9 mouse cellular contexts compared by ENCODE assay signal in genomic region chr11:6178673-6179166, GRCm38 (mm10). TPM values are rescaled to one million over a fixed set of nuclear protein-coding genes. Genes with fewer than 3 reads are reported as not detected.
DNase-seq lines count a peak whose midpoint lies in the region; ATAC-seq and TF ChIP-seq lines count a peak whose summit lies in the region.
"Had no signal": no experiment of that assay in that cellular context is flagged by ENCODE, and none has a peak within 500 bp of the region (broad histone marks: within the 10 kb centered on the region; RNA-seq: fewer than 3 reads in every experiment).

No protein-coding gene starts in this region.

- H3K4me3 ChIP-seq in lung, embryonic 16.5 days (ENCODE audit: low read length) = no peak overlapping the region
- no peak overlapping the region for H3K4me3 ChIP-seq in bone marrow, adult 2 months (replicated peaks; ENCODE audit: control insufficient read depth, low read depth, low read length)
- no peak overlapping the region for H3K4me3 ChIP-seq in heart, embryonic 15.5 days
- H3K4me3 ChIP-seq: erythroblast, embryonic 14.5 days had no signal

- no peak for DNase-seq in lung, postnatal 4 days
- DNase-seq in adrenal gland, postnatal 14 days = no peak
- DNase-seq in adrenal gland, postnatal 4 days (ENCODE audit: low spot score in 2 of 2) = no peak
- no peak for DNase-seq in yolk sac, embryonic 10.5 days (ENCODE audit: low spot score)

- no peak overlapping the region for H3K4me2 ChIP-seq in lung, embryonic 16.5 days (ENCODE audit: low read depth, low read length)
- no peak overlapping the region for H3K4me2 ChIP-seq in heart, embryonic 15.5 days

- H3K9me3 ChIP-seq in lung, embryonic 16.5 days (ENCODE audit: control insufficient read depth, low read length) = no peaks in the 10 kb centered on the region
- no peaks in the 10 kb centered on the region for H3K9me3 ChIP-seq in heart, embryonic 15.5 days (replicated peaks)

- H3K36me3 ChIP-seq in lung, embryonic 16.5 days (ENCODE audit: control insufficient read depth, insufficient read depth, low read length) = no peaks in the 10 kb centered on the region
- no peaks in the 10 kb centered on the region for H3K36me3 ChIP-seq in heart, embryonic 15.5 days

- no peak for TF ChIP-seq CTCF in bone marrow, adult 2 months (IDR thresholded peaks at IDR 0.05; ENCODE audit: control insufficient read depth, insufficient read depth, low read length)

- WGBS in lung, embryonic 16.5 days = 33% methylated on average over 2 of the region's 2 CpGs
- WGBS in bone marrow, adult 2 months = 5% methylated on average over 2 of the region's 2 CpGs
- 42% methylated on average over 2 of the region's 2 CpGs for WGBS in heart, embryonic 15.5 days

- H3K9ac ChIP-seq in lung, embryonic 16.5 days (ENCODE audit: low read length) = no peak overlapping the region
- no peak overlapping the region for H3K9ac ChIP-seq in heart, embryonic 15.5 days

- TF ChIP-seq POLR2A in bone marrow, adult 2 months (IDR thresholded peaks at IDR 0.05; ENCODE audit: borderline replicate concordance, control insufficient read depth, low read depth, low read length) = no peak

- peaks cover 26% of the 10 kb centered on the region for H3K4me1 ChIP-seq in lung, embryonic 16.5 days (replicated peaks; ENCODE audit: control insufficient read depth, insufficient read depth, low read length)
- H3K4me1 ChIP-seq in bone marrow, adult 2 months (ENCODE audit: control insufficient read depth, insufficient read depth, low read length) = peaks cover 10% of the 10 kb centered on the region
- H3K4me1 ChIP-seq in heart, embryonic 15.5 days (replicated peaks) = peaks cover 57% of the 10 kb centered on the region

- no peaks in the 10 kb centered on the region for H3K27me3 ChIP-seq in lung, embryonic 16.5 days (ENCODE audit: control insufficient read depth, insufficient read depth, low read depth, low read length)
- no peaks in the 10 kb centered on the region for H3K27me3 ChIP-seq in heart, embryonic 15.5 days

- ATAC-seq in lung, embryonic 16.5 days (ENCODE audit: low read depth) = peak; percentile 52; the same call in 1 of the 2 replicates
- ATAC-seq in heart, embryonic 15.5 days (replicated peaks; ENCODE audit: insufficient number of reproducible peaks, insufficient read depth, low FRiP score, low read depth) = 0 out of 2 replicates have a peak, but pooled peaks have one; percentile 16
- ATAC-seq in megakaryocyte, adult 5-6 weeks (ENCODE audit: poor library complexity, severe bottlenecking) = peak; percentile 64

- peak overlapping the region; percentile 63 for H3K27ac ChIP-seq in lung, embryonic 16.5 days (ENCODE audit: low read length)
- peak overlapping the region; percentile 83 for H3K27ac ChIP-seq in bone marrow, adult 2 months (ENCODE audit: control insufficient read depth, insufficient read depth, low read depth, low read length, poor library complexity)
- peak overlapping the region; percentile 64 for H3K27ac ChIP-seq in heart, embryonic 15.5 days

RNA-seq across cellular contexts. Expression of gene A730071L15Rik, which starts 21.1 kb away (rescaled TPM):
- polyA plus RNA-seq in lung, embryonic 16.5 days (2015; fragmentation: Nextera tagmentation; extraction: Ambion mirVana) = 0.30 and 0.33 TPM in 2 replicates
- not detected in 2 replicates for polyA plus RNA-seq in bone marrow, adult 2 months (2011; ENCODE audit: insufficient read depth, insufficient read length, low replicate concordance, missing spikeins)
- 0.34 and 0.55 TPM in 2 replicates for polyA plus RNA-seq in heart, embryonic 15.5 days (2015; fragmentation: Nextera tagmentation; extraction: Ambion mirVana)
- 0.09 and 0.57 TPM in 2 replicates for total RNA-seq in megakaryocyte, adult 5-6 weeks (2015)
- total RNA-seq in megakaryocyte, adult 5-6 weeks (2017) = not detected in 2 replicates
- total RNA-seq in adrenal gland, postnatal 14 days (2021) = not detected in 2 replicates
- total RNA-seq in adrenal gland, postnatal 4 days (2021) = under 1 TPM in 1 of 2 experiments, not detected in 1; 0.31 TPM
- polyA plus RNA-seq: erythroblast, embryonic 14.5 days had no signal

RNA-seq across cellular contexts. Expression of gene Nudcd3, which starts 21.5 kb away (rescaled TPM):
- 36.0 and 37.0 TPM in 2 replicates for polyA plus RNA-seq in lung, embryonic 16.5 days (2015; fragmentation: Nextera tagmentation; extraction: Ambion mirVana)
- 13.2 and 25.4 TPM in 2 replicates for polyA plus RNA-seq in bone marrow, adult 2 months (2011; ENCODE audit: insufficient read depth, insufficient read length, low replicate concordance, missing spikeins)
- 28.9 and 33.5 TPM in 2 replicates for polyA plus RNA-seq in heart, embryonic 15.5 days (2015; fragmentation: Nextera tagmentation; extraction: Ambion mirVana)
- 11.5 and 14.6 TPM in 2 replicates for total RNA-seq in megakaryocyte, adult 5-6 weeks (2015)
- total RNA-seq in megakaryocyte, adult 5-6 weeks (2017) = 25.0 and 25.6 TPM in 2 replicates
- total RNA-seq in adrenal gland, postnatal 14 days (2021) = 46.6 and 49.7 TPM in 2 replicates
- 10 to 100 TPM; 57.8 to 59.0 TPM for total RNA-seq in adrenal gland, postnatal 4 days (2021)

RNA-seq across cellular contexts. Expression of gene Npc1l1, which starts 51.2 kb away (rescaled TPM):
- polyA plus RNA-seq in lung, embryonic 16.5 days (2015; fragmentation: Nextera tagmentation; extraction: Ambion mirVana) = 0.06 TPM in 1 of 2 replicates, not detected in the other
- polyA plus RNA-seq in bone marrow, adult 2 months (2011; ENCODE audit: insufficient read depth, insufficient read length, low replicate concordance, missing spikeins) = not detected in 2 replicates
- not detected in 2 replicates for polyA plus RNA-seq in heart, embryonic 15.5 days (2015; fragmentation: Nextera tagmentation; extraction: Ambion mirVana)
- total RNA-seq in megakaryocyte, adult 5-6 weeks (2015) = not detected in 2 replicates
- total RNA-seq in megakaryocyte, adult 5-6 weeks (2017) = not detected in 2 replicates
- not detected in 2 replicates for total RNA-seq in adrenal gland, postnatal 14 days (2021)
- total RNA-seq in adrenal gland, postnatal 4 days (2021) = under 1 TPM in 1 of 2 experiments, not detected in 1; 0.06 TPM
- polyA plus RNA-seq: erythroblast, embryonic 14.5 days had no signal
